Mouse (Mus musculus) heart, adult 2 months (tissue): Measurements from ENCODE around the gene Tmem211.

Experiments
- CTCF ChIP-seq: fragments of 200-600 bp; IDR thresholded peaks from 2 replicates; pipeline ENCODE4 v1.8.1; 2022; ENCODE audit warnings: antibody characterized with exemption, mild to moderate bottlenecking, moderate library complexity
- POLR2A ChIP-seq: fragments of 200-500 bp; IDR thresholded peaks from 2 replicates; pipeline ENCODE4 v1.6.1; 2011; ENCODE audit warnings: mild to moderate bottlenecking, low read depth, low read length, control low read depth; ENCODE audit not compliant: insufficient read depth

DNA sequence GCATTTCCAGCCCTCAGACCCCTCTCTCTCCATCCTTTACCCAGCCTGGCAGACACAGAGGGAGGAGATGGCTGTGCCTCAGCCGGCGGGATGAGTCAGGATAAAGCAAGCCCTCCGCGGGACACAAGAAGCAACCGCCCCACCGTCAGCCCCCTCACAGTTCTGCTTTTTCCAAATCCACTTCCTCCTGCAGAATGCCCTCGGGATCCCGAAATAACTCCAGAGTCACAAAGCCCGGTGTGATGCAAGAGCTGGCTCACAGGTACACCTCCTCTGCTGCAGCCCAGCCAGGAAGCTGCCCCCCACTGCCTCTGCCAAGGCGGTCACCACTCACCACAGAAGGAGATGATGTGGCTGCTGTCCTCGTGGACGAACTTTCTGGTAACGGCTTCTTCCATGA lies 61.8 kb downstream of the Tmem211 start:
- TF ChIP-seq CTCF (no peak), POLR2A (no peak)
